Mouse (Mus musculus) thymus, postnatal 4 days (tissue): ENCODE data around the gene Hcfc2.

Source experiments
- DNase-seq: peaks from one replicate; pipeline ENCODE4 v3.0.0; 2021

Gene Hcfc2

DNA sequence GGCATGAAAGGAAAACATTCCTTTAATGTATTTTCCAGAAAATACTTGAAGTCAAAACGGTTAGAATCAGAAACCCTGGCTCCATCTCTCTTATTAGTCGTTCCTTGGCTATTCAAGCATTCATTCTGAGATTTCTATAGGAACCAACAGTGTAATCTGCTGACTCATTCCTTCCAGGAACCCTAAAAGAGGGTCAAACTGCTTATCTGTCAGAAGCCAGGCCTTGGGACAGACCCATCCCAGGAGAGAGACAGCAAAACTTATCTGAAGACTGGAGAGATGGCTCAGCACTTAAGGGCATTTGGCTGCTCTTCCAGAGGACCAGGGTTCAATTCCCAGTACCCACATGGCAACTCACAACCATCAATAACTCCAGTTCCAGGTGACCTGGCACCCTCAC lies 81.1 kb downstream of the Hcfc2 start:
- no peak for DNase-seq

DNA sequence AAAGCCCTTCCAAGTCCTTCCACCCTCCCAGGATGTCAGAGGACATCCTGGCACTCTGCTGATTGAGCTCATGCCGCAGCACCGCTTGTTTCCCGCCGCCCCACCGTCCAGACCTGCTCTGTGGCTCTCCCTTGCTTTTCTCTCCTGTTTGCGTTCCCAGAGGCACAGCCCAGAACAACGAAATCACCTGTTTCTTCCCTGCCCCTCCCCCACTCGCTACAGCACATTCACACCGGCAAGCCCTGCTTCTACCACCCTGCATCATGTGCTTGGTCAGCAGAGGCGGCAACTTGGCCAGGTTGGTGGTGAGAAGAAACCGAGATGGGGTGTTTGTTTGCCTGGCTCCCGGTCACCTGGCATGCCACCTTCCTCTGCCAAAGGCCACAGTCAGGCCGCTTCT lies 81.9 kb downstream of the Hcfc2 start:
- DNase-seq = peak; percentile 62

DNA sequence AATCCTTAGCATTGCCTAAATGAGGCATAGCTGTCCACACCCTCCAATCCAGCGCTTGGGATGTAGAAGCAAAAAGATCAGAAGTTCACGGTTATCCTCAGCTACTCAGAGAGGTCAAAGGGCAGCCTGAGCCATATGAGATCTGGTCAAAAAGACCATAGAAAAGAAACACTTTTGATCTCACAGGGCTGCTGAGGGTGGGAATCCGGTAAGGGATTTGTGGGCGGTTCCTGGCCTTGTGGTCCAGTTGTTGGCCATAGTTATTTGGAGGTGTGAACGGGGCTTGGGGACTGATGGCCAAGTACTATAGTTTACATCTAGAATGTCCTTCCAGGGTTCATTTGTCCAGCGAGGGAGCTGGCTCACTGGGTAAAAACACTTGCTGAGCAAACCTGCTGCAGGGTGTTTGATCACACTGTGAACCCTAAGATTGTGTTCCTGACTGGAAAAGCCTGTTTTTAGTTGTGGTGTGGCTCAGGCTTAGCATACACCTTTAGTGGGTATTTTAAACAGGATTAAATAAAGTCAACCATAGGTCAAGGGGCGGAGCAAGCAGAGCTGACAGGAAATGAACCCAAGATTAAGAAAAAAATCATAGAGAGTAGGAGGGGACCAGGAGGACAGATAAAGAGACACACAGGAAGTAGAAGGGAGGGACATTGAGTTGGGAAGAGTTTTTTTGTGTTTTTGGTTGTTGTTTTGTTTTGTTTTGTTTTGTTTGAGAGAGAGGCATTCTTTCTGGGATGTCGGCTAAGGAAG lies 83.0 kb downstream of the Hcfc2 start:
- no peak for DNase-seq

DNA sequence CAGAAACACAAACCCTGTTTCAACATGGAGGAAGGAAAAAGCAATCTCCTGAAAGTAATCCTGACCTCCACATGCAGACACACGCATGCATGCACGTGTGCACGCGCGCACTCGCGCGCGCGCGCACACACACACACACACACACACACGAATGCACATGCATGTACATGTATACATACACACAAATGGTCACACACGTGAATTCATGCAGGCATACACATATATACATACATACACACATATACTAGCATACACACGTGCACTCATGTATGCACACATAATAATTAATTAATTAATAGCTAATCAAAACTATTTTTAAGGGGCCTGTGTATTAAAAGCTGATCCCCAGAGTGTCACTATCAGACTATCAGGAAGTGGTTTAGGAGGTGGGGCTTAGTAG lies 83.9 kb downstream of the Hcfc2 start:
- no peak for DNase-seq

DNA sequence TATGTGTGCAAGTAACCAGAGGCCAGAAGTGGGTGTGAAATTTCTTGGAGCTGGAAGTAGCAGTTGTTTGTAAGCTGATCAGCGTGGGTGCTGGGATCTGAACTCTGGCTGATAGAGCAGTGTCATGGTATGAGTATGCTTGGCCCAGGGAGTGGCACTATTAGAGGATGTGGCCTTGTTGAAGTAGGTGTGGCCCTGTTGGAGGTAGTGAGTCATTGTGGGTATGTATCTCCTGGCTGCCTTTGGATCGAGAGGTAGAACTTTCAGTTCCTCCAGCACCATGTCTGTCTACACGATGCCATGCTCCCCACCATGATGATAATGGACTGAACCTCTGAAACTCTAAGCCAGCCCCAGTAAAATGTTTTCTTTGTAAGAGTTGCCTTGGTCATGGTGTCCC lies 84.4 kb downstream of the Hcfc2 start:
- DNase-seq = no peak

DNA sequence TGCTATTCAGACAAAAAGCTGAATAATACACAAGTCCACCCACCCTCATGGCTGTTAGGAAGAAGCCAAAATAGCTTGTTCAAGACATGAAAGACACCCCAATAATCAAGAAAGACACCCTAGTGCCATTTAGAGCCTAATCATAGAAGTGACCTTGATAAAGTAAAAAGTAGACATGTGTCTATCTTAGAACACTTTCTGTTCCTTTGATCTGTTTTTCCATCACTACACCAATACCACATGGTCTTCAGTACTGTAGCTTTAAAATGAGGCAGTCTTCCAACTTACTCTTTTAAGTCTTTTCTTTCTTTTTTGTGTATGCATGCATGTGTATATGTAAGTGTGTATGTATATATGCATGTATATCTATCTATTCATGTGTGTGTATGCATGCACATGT lies 84.9 kb downstream of the Hcfc2 start:
- DNase-seq = no peak

DNA sequence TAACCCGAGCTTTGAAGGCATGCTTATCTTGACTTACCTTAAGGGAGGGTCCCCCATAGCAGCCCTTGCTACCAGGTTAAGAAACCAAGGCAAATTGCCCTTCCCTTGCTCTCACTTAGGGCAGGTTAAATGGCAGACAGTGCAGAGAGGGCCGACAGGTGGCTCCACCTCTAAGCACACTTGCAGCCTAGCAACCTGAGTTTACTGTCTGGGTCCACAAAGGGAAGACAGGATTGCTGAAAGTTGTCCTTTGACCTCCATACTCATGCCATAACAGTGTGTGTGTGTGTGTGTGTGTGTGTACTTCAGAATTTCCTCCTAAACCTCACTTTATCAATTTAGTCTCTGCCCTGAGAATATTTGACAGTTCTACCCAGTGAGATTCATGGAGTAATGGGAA lies 86.5 kb downstream of the Hcfc2 start:
- DNase-seq = no peak

DNA sequence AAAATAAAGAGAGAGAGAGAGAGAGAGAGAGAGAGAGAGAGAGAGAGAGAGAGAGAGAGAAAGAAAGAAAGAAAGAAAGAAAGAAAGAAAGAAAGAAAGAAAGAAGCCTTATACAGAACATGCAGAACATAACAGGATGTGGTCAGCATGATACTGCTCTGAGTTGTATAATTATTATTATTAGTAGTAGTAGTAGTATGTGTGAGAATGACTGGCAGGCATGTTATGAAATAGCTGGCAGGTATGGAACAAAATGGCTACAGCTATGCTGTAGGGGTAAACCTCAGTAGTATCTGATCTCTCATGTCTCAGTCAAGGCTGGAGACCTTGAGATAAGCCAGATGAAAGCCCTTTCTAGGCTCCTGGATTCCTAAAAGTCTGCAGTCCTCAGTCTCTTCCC lies 93.2 kb downstream of the Hcfc2 start:
- DNase-seq = no peak

DNA sequence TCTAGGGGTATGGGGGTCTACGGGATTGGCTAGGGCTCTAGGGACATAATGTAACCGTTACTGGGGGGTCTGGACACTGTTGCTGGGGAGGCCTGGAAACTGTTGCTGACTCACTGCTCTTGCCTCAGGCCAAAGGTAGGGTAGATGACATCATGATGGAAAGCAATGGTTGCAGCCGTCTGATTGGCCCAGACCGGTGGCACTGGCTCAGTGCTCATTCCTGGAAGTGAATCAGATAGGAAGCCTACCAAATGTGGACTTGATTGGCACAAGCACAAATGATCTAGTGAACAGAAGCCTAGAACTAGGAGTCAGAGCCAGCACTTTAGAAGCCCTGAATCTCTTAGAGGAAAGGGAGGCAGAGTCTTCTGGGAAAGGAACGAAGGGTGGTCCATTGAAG lies 94.5 kb downstream of the Hcfc2 start:
- DNase-seq = no peak

DNA sequence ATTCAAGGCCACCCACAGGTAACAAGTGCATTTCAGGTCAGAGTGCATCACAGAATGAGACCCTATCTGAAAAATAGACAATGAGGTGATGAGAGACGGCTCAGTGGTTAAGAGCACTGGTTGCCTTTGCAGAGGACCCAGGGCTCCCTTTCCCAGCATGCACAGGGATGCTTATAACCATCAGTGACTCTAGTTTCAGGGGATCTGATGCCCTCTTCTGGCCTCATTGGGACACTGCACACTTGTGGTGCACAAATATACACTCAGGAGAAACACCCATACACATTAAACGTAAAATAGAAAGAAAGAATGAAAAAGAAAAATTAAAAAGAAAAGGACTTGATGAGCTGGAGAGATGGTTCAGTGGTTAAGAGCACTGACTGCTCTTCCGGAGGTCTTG lies 95.8 kb downstream of the Hcfc2 start:
- no peak for DNase-seq
